In the genomic region with DNA sequence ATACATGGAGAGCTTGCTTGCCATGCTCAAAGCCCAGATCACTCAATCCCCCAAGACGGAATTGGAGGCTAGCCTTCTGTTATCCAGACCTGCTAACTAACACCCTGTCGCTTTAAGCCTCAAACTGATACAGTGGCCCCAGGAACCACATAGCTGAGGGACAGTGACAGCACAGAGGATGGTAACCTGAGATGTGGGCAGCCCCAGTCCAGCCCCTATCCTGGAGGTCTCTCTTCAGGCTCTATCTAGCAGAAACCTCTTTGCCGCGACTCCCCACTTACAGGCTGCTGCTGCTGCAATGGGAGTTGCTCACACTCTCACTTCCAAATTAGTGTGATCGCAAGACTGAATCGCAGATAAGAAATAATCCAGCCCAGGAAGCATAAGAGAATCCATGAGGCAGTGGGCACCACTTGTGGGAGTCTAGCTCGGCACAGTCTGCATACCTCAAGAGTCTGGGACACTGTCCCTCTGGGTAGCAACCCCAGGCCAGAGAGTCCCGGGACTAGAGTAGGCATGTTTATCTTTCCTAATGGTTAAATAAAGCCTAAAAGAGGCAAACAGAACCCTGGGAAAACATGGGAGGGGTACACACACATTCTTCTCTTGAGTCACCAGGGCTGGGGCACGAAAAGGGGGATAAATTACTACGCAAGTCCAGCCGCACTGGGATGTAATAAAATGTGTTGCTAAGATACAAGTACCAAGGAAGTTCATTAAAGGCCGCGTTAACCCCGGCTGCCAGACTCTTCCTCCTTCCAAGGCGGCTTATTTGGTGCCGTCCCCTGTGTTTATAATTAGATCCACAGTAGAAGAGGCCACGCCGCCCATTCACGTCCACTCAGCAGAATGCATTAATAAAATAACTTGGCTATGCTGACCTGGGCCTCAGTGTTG, we compare ENCODE assay signal across 10 mouse cellular contexts. TPM values are rescaled to one million over a fixed set of nuclear protein-coding genes. Genes with fewer than 3 reads are reported as not detected.
DNase-seq lines count a peak whose midpoint lies in the region; ATAC-seq and TF ChIP-seq lines count a peak whose summit lies in the region.
"Had no signal": no experiment of that assay in that cellular context is flagged by ENCODE, and none has a peak within 500 bp of the region (broad histone marks: within the 10 kb centered on the region; RNA-seq: fewer than 3 reads in every experiment).

No protein-coding gene starts in this region.

- no peak overlapping the region for H3K4me2 ChIP-seq in lung, postnatal 0 days (replicated peaks; ENCODE audit: low read depth, low read length)
- H3K4me2 ChIP-seq in hindbrain, embryonic 11.5 days (replicated peaks; ENCODE audit: low read depth, low read length), result no peak overlapping the region
- H3K4me2 ChIP-seq in stomach, embryonic 16.5 days (ENCODE audit: low read depth, low read length), result 0 out of 2 replicates have a peak overlapping the region, but pooled peaks have one; percentile 0

- H3K36me3 ChIP-seq in lung, postnatal 0 days (ENCODE audit: insufficient read depth, low read length), result no peaks in the 10 kb centered on the region
- no peaks in the 10 kb centered on the region for H3K36me3 ChIP-seq in hindbrain, embryonic 11.5 days (ENCODE audit: control insufficient read depth, insufficient read depth, low read length)
- H3K36me3 ChIP-seq in midbrain, embryonic 10.5 days, result peaks cover 31% of the 10 kb centered on the region
- H3K36me3 ChIP-seq in stomach, embryonic 16.5 days (ENCODE audit: control insufficient read depth, insufficient read depth, low read length), result no peaks in the 10 kb centered on the region

- peak; percentile 21 for DNase-seq in lung, postnatal 0 days (ENCODE audit: low spot score)
- DNase-seq in lung, postnatal 14 days, result no peak
- peak; percentile 44 for DNase-seq in hindbrain, embryonic 11.5 days (ENCODE audit: low spot score)
- DNase-seq in midbrain, embryonic 10.5 days (ENCODE audit: low spot score), result peak; percentile 22
- no peak for DNase-seq in spleen, adult 18-20 months
- no peak for DNase-seq in cerebellum, postnatal 25 days
- DNase-seq in layer of hippocampus, adult 18-20 months (ENCODE audit: low spot score in 2 of 2), result no peak
- DNase-seq: cerebellum, adult 9-10 months had no signal

- H3K9me3 ChIP-seq in lung, postnatal 0 days (ENCODE audit: low read length), result no peaks in the 10 kb centered on the region
- H3K9me3 ChIP-seq in hindbrain, embryonic 11.5 days (ENCODE audit: control insufficient read depth, low read length), result no peaks in the 10 kb centered on the region
- H3K9me3 ChIP-seq in midbrain, embryonic 10.5 days (replicated peaks), result no peaks in the 10 kb centered on the region
- no peaks in the 10 kb centered on the region for H3K9me3 ChIP-seq in stomach, embryonic 16.5 days (replicated peaks; ENCODE audit: control insufficient read depth, low read length)

- no peaks in the 10 kb centered on the region for H3K27me3 ChIP-seq in lung, postnatal 0 days (replicated peaks; ENCODE audit: insufficient read depth, low read length)
- no peaks in the 10 kb centered on the region for H3K27me3 ChIP-seq in hindbrain, embryonic 11.5 days (ENCODE audit: control insufficient read depth, insufficient read depth, low read length)
- H3K27me3 ChIP-seq in midbrain, embryonic 10.5 days (ENCODE audit: low read depth, poor library complexity, severe bottlenecking), result no peaks in the 10 kb centered on the region
- H3K27me3 ChIP-seq in stomach, embryonic 16.5 days (ENCODE audit: control insufficient read depth, insufficient read depth, low read length), result no peaks in the 10 kb centered on the region

- 22% methylated on average over 19 of the region's 19 CpGs for WGBS in lung, postnatal 0 days
- WGBS in hindbrain, embryonic 11.5 days, result 32% methylated on average over 19 of the region's 19 CpGs
- 54% methylated on average over 19 of the region's 19 CpGs for WGBS in midbrain, embryonic 10.5 days
- WGBS in stomach, embryonic 16.5 days, result 17% methylated on average over 19 of the region's 19 CpGs

- H3K4me3 ChIP-seq in lung, postnatal 0 days (ENCODE audit: low read depth, low read length), result no peak overlapping the region
- H3K4me3 ChIP-seq in hindbrain, embryonic 11.5 days (ENCODE audit: low read depth, low read length), result no peak overlapping the region
- peak overlapping the region; percentile 24; the same call in 1 of the 2 replicates for H3K4me3 ChIP-seq in midbrain, embryonic 10.5 days
- no peak overlapping the region for H3K4me3 ChIP-seq in stomach, embryonic 16.5 days (replicated peaks; ENCODE audit: low read length)
- H3K4me3 ChIP-seq: myocyte had no signal

- H3K27ac ChIP-seq in lung, postnatal 0 days (ENCODE audit: low read length), result no peak overlapping the region
- H3K27ac ChIP-seq in hindbrain, embryonic 11.5 days (ENCODE audit: low read depth, low read length), result peak overlapping the region; percentile 59
- peak overlapping the region; percentile 57 for H3K27ac ChIP-seq in midbrain, embryonic 10.5 days (replicated peaks)
- H3K27ac ChIP-seq in stomach, embryonic 16.5 days (ENCODE audit: low read length), result no peak overlapping the region

- no peak for TF ChIP-seq EP300 in lung, postnatal 0 days (IDR thresholded peaks at IDR 0.05)

- H3K9ac ChIP-seq in lung, postnatal 0 days (replicated peaks; ENCODE audit: low read depth), result no peak overlapping the region
- peak overlapping the region; percentile 5; the same call in 1 of the 2 replicates for H3K9ac ChIP-seq in hindbrain, embryonic 11.5 days (ENCODE audit: low read depth, low read length)
- H3K9ac ChIP-seq in stomach, embryonic 16.5 days (ENCODE audit: low read length), result no peak overlapping the region; the same call in 1 of the 2 replicates

- H3K4me1 ChIP-seq in lung, postnatal 0 days (ENCODE audit: insufficient read depth, low read depth, low read length), result peaks cover 4% of the 10 kb centered on the region; the same call in 1 of the 2 replicates
- peaks cover 16% of the 10 kb centered on the region for H3K4me1 ChIP-seq in hindbrain, embryonic 11.5 days (replicated peaks; ENCODE audit: control insufficient read depth, insufficient read depth, low read length)
- H3K4me1 ChIP-seq in midbrain, embryonic 10.5 days, result peaks cover 76% of the 10 kb centered on the region
- H3K4me1 ChIP-seq in stomach, embryonic 16.5 days (ENCODE audit: control insufficient read depth, insufficient read depth, low read length), result peaks cover 17% of the 10 kb centered on the region

- no peak; the same call in 1 of the 2 replicates for ATAC-seq in lung, postnatal 0 days
- ATAC-seq in hindbrain, embryonic 11.5 days (ENCODE audit: low FRiP score), result peak; percentile 51
- ATAC-seq in stomach, embryonic 16.5 days (ENCODE audit: insufficient read depth, low FRiP score), result peak; percentile 26; the same call in 1 of the 2 replicates

- TF ChIP-seq CTCF in lung, postnatal 0 days (IDR thresholded peaks at IDR 0.05), result no peak

RNA-seq across cellular contexts. Expression of a gene that starts 13.7 kb away (rescaled TPM):
- polyA plus RNA-seq in lung, postnatal 0 days (2015; fragmentation: Nextera tagmentation; extraction: Ambion mirVana), result 0.08 and 0.12 TPM in 2 replicates
- 34.6 and 44.1 TPM in 2 replicates for polyA plus RNA-seq in hindbrain, embryonic 11.5 days (2014; fragmentation: Nextera tagmentation; extraction: Ambion mirVana)
- polyA plus RNA-seq in midbrain, embryonic 10.5 days (2016; fragmentation: Nextera tagmentation; extraction: Ambion mirVana), result 9.5 and 11.9 TPM in 2 replicates
- 0.34 and 0.60 TPM in 2 replicates for polyA plus RNA-seq in stomach, embryonic 16.5 days (2015; fragmentation: Nextera tagmentation; extraction: Ambion mirVana)
- 10 to 100 TPM in 1 of 2 experiments, 1 to 10 TPM in 1; 9.9 to 11.1 TPM for total RNA-seq in layer of hippocampus, adult 18-20 months (2021)

Comparison
In these comparisons a context has a peak if more than half of its experiments do, and no peak if none do; other contexts are left out.
1. DNase-seq: peak in lung, postnatal 0 days (single experiment), hindbrain, embryonic 11.5 days (single experiment) and midbrain, embryonic 10.5 days (single experiment); none in lung, postnatal 14 days (single experiment), spleen, adult 18-20 months (0 of 2), cerebellum, postnatal 25 days (0 of 2) and layer of hippocampus, adult 18-20 months (0 of 2).
2. H3K27ac ChIP-seq: peak in hindbrain, embryonic 11.5 days (single experiment) and midbrain, embryonic 10.5 days (single experiment); none in lung, postnatal 0 days (single experiment) and stomach, embryonic 16.5 days (single experiment).